ENCODE assay signal across 10 mouse cellular contexts in genomic region chr2:167691410-167691809, GRCm38 (mm10). TPM values are rescaled to one million over a fixed set of nuclear protein-coding genes. Genes with fewer than 3 reads are reported as not detected.
DNase-seq lines count a peak whose midpoint lies in the region; TF ChIP-seq lines count a peak whose summit lies in the region.
"Had no signal": no experiment of that assay in that cellular context is flagged by ENCODE, and none has a peak within 500 bp of the region (broad histone marks: within the 10 kb centered on the region; RNA-seq: fewer than 3 reads in every experiment).

No protein-coding gene starts in this region.

- H3K79me2 ChIP-seq in heart, adult 2 months (replicated peaks; ENCODE audit: control insufficient read depth, insufficient read depth, low read length), result no peaks in the 10 kb centered on the region
- peaks cover 13% of the 10 kb centered on the region for H3K79me2 ChIP-seq in liver, adult 2 months (ENCODE audit: control insufficient read depth, insufficient read depth, low read length)
- H3K79me2 ChIP-seq in macrophage (ENCODE audit: inconsistent target), result peaks cover 42% of the 10 kb centered on the region

- H3K27me3 ChIP-seq in heart, adult 2 months (ENCODE audit: control insufficient read depth, insufficient read depth, low read length), result no peaks in the 10 kb centered on the region
- no peaks in the 10 kb centered on the region for H3K27me3 ChIP-seq in liver, adult 2 months (ENCODE audit: control insufficient read depth, insufficient read depth, low read length)

- peak overlapping the region; percentile 79 for H3K4me3 ChIP-seq in heart, adult 2 months
- peak overlapping the region; percentile 61 for H3K4me3 ChIP-seq in liver, adult 2 months (ENCODE audit: insufficient read depth, low read depth, low read length)
- H3K4me3 ChIP-seq in brown adipose tissue, adult 24 weeks (ENCODE audit: insufficient read depth, low read depth, low read length), result peak overlapping the region; percentile 94
- H3K4me3 ChIP-seq in macrophage (ENCODE audit: inconsistent target), result peak overlapping the region; percentile 78
- H3K4me3 ChIP-seq: midbrain, embryonic 13.5 days had no signal

- intact Hi-C loops in heart, adult 2 months (cut with DNase I), result loop anchor here (2.0 to 5.0 kb wide), 2 partner anchors 85 to 156 kb away; no protein-coding TSS in a partner anchor

- peak overlapping the region; percentile 91 for H3K27ac ChIP-seq in heart, adult 2 months
- peak overlapping the region; percentile 86 for H3K27ac ChIP-seq in liver, adult 2 months (replicated peaks; ENCODE audit: insufficient read depth, low read depth, low read length)
- H3K27ac ChIP-seq in brown adipose tissue, adult 24 weeks (replicated peaks; ENCODE audit: low read depth, low read length), result peak overlapping the region; percentile 99
- peak overlapping the region; percentile 84 for H3K27ac ChIP-seq in macrophage
- H3K27ac ChIP-seq: hindbrain, embryonic 15.5 days; midbrain, embryonic 13.5 days had no signal

- no peak for TF ChIP-seq CTCF in heart, adult 2 months (IDR thresholded peaks at IDR 0.05)
- TF ChIP-seq CTCF in liver, adult 2 months (IDR thresholded peaks at IDR 0.05; ENCODE audit: low read depth, low read length), result no peak

- TF ChIP-seq POLR2A in heart, adult 2 months (IDR thresholded peaks at IDR 0.05; ENCODE audit: insufficient read depth, low read depth, low read length), result no peak
- peak; percentile 47; the same call in 1 of the 2 replicates for TF ChIP-seq POLR2A in liver, adult 2 months (IDR thresholded peaks at IDR 0.05; ENCODE audit: extremely low read depth, insufficient read depth, low read length)

- no peak for TF ChIP-seq EP300 in heart, adult 2 months (IDR thresholded peaks at IDR 0.05; ENCODE audit: insufficient read depth, low read depth, low read length)

- H3K36me3 ChIP-seq in heart, adult 2 months (ENCODE audit: control insufficient read depth, insufficient read depth, low read length), result no peaks in the 10 kb centered on the region
- H3K36me3 ChIP-seq in liver, adult 2 months (ENCODE audit: control insufficient read depth, insufficient read depth, low read length), result peaks cover 2% of the 10 kb centered on the region; the same call in 1 of the 2 replicates
- peaks cover 14% of the 10 kb centered on the region; the same call in 1 of the 2 replicates for H3K36me3 ChIP-seq in macrophage (ENCODE audit: inconsistent target)
- H3K36me3 ChIP-seq: hindbrain, embryonic 15.5 days; midbrain, embryonic 13.5 days had no signal

- peak in 1 of 2 experiments; percentile 34 for DNase-seq in heart, adult 2 months
- no peak for DNase-seq in heart, postnatal 4 days
- no peak for DNase-seq in liver, adult 2 months (ENCODE audit: extremely low read depth, low read depth, low spot score)
- DNase-seq in liver, result no peak
- DNase-seq in right cerebral cortex, postnatal 25 days, result no peak
- DNase-seq in MN1 (ENCODE audit: low spot score), result no peak

- WGBS in heart, adult 2 months, result 74% methylated on average over 6 of the region's 6 CpGs
- 22% methylated on average over 6 of the region's 6 CpGs for WGBS in liver, adult 2 months
- WGBS in macrophage (ENCODE audit: missing documents), result 86% methylated on average over 6 of the region's 6 CpGs

- peaks cover 11% of the 10 kb centered on the region for H3K4me1 ChIP-seq in heart, adult 2 months (ENCODE audit: control insufficient read depth, insufficient read depth, low read length)
- peaks cover 13% of the 10 kb centered on the region; the same call in 1 of the 2 replicates for H3K4me1 ChIP-seq in liver, adult 2 months (ENCODE audit: control insufficient read depth, insufficient read depth, low read length)
- H3K4me1 ChIP-seq in brown adipose tissue, adult 24 weeks (ENCODE audit: control insufficient read depth, insufficient read depth, insufficient read length, low read length), result peaks cover 28% of the 10 kb centered on the region

- peak overlapping the region; percentile 84 for H3K9ac ChIP-seq in heart, adult 2 months (ENCODE audit: low read depth, low read length)
- peak overlapping the region; percentile 96 for H3K9ac ChIP-seq in liver, adult 2 months (ENCODE audit: low read depth, low read length)
- H3K9ac ChIP-seq: hindbrain, embryonic 15.5 days; midbrain, embryonic 13.5 days had no signal

RNA-seq across cellular contexts. Expression of gene Tmem189, which starts 1.8 kb away (rescaled TPM):
- total RNA-seq in heart, adult 2 months (2021), result 10 to 100 TPM; 23.0 to 26.4 TPM
- 53.2 and 58.4 TPM in 2 replicates for polyA plus RNA-seq in heart, adult 2 months (2012; rRNA removed)
- 10 to 100 TPM; 41.1 to 41.6 TPM for total RNA-seq in heart, postnatal 4 days (2021)
- total RNA-seq in liver, adult 2 months (2014; rRNA removed), result 4.8 and 5.8 TPM in 2 replicates
- 19.6 and 24.8 TPM in 2 replicates for polyA plus RNA-seq in liver, adult 2 months (2012; rRNA removed)
- polyA plus RNA-seq in brown adipose tissue, adult 24 weeks (2012; ENCODE audit: insufficient read depth, insufficient read length, missing spikeins), result 12.7 and 19.3 TPM in 2 replicates
- 100 to 1,000 TPM in 7 of 26 experiments, 10 to 100 TPM in 19; 41.8 to 182 (median 85.4) TPM for total RNA-seq in macrophage (2018; cell fraction: chromatin; rRNA removed)
- total RNA-seq in macrophage (2018; cell fraction: cytosol; rRNA removed), result 100 to 1,000 TPM; 103 to 247 (median 137) TPM
- total RNA-seq in macrophage (2018; cell fraction: nucleus; rRNA removed), result 100 to 1,000 TPM in 25 of 26 experiments, 10 to 100 TPM in 1; 73.5 to 264 (median 143) TPM
- polyA plus RNA-seq in macrophage (2018), result 165 to 276 TPM (median 174 TPM) in 3 replicates

RNA-seq across cellular contexts. Expression of gene Cebpb, which starts 2.7 kb away (rescaled TPM):
- total RNA-seq in heart, adult 2 months (2021), result 100 to 1,000 TPM in 1 of 2 experiments, 10 to 100 TPM in 1; 88.1 to 133 TPM
- polyA plus RNA-seq in heart, adult 2 months (2012; rRNA removed), result 30.3 and 77.8 TPM in 2 replicates
- total RNA-seq in heart, postnatal 4 days (2021), result 10 to 100 TPM; 15.9 to 16.6 TPM
- total RNA-seq in liver, adult 2 months (2014; rRNA removed), result 125 and 147 TPM in 2 replicates
- 200 and 210 TPM in 2 replicates for polyA plus RNA-seq in liver, adult 2 months (2012; rRNA removed)
- 226 and 227 TPM in 2 replicates for polyA plus RNA-seq in brown adipose tissue, adult 24 weeks (2012; ENCODE audit: insufficient read depth, insufficient read length, missing spikeins)
- total RNA-seq in macrophage (2018; cell fraction: chromatin; rRNA removed), result 10 to 100 TPM; 13.7 to 87.4 (median 42.2) TPM
- 100 to 1,000 TPM in 12 of 26 experiments, 10 to 100 TPM in 14; 30.7 to 271 (median 98.7) TPM for total RNA-seq in macrophage (2018; cell fraction: cytosol; rRNA removed)
- total RNA-seq in macrophage (2018; cell fraction: nucleus; rRNA removed), result 100 to 1,000 TPM in 19 of 26 experiments, 10 to 100 TPM in 7; 25.3 to 303 (median 156) TPM
- polyA plus RNA-seq in macrophage (2018), result 4.8 to 33.5 TPM (median 23.5 TPM) in 3 replicates

RNA-seq across cellular contexts. Expression of gene Gm20431, which starts 30.1 kb away (rescaled TPM):
- 10 to 100 TPM; 15.6 to 21.0 TPM for total RNA-seq in heart, adult 2 months (2021)
- 9.7 and 16.5 TPM in 2 replicates for polyA plus RNA-seq in heart, adult 2 months (2012; rRNA removed)
- 10 to 100 TPM; 23.0 to 26.1 TPM for total RNA-seq in heart, postnatal 4 days (2021)
- not detected in 2 replicates for total RNA-seq in liver, adult 2 months (2014; rRNA removed)
- polyA plus RNA-seq in liver, adult 2 months (2012; rRNA removed), result 10.6 and 10.8 TPM in 2 replicates
- polyA plus RNA-seq in brown adipose tissue, adult 24 weeks (2012; ENCODE audit: insufficient read depth, insufficient read length, missing spikeins), result 1.3 TPM in 1 of 2 replicates, not detected in the other
- total RNA-seq in macrophage (2018; cell fraction: chromatin; rRNA removed), result not detected
- under 1 TPM in 10 of 26 experiments, not detected in 16; 0.09 to 0.43 (median 0.13) TPM for total RNA-seq in macrophage (2018; cell fraction: cytosol; rRNA removed)
- total RNA-seq in macrophage (2018; cell fraction: nucleus; rRNA removed), result 1 to 10 TPM in 1 of 26 experiments, under 1 TPM in 2, not detected in 23; 0.35 to 1.7 (median 0.48) TPM
- polyA plus RNA-seq in macrophage (2018), result not detected in 3 replicates

RNA-seq across cellular contexts. Expression of gene Ube2v1, which starts 59.5 kb away (rescaled TPM):
- 100 to 1,000 TPM; 118 to 121 TPM for total RNA-seq in heart, adult 2 months (2021)
- polyA plus RNA-seq in heart, adult 2 months (2012; rRNA removed), result 98.1 and 101 TPM in 2 replicates
- total RNA-seq in heart, postnatal 4 days (2021), result 100 to 1,000 TPM; 131 to 137 TPM
- total RNA-seq in liver, adult 2 months (2014; rRNA removed), result 26.2 and 34.5 TPM in 2 replicates
- polyA plus RNA-seq in liver, adult 2 months (2012; rRNA removed), result 69.9 and 75.2 TPM in 2 replicates
- 113 and 141 TPM in 2 replicates for polyA plus RNA-seq in brown adipose tissue, adult 24 weeks (2012; ENCODE audit: insufficient read depth, insufficient read length, missing spikeins)
- 10 to 100 TPM; 43.1 to 85.5 (median 59.3) TPM for total RNA-seq in macrophage (2018; cell fraction: chromatin; rRNA removed)
- total RNA-seq in macrophage (2018; cell fraction: cytosol; rRNA removed), result 100 to 1,000 TPM; 142 to 211 (median 167) TPM
- total RNA-seq in macrophage (2018; cell fraction: nucleus; rRNA removed), result 10 to 100 TPM; 35.1 to 99.4 (median 64.2) TPM
- polyA plus RNA-seq in macrophage (2018), result 152 to 209 TPM (median 172 TPM) in 3 replicates
